Mouse (Mus musculus) inflammation-experienced regulatory T-cells, adult 6 months (primary cell): Measurements from ENCODE around the gene Ppp6r2. TPM values are rescaled to one million over a fixed set of nuclear protein-coding genes. Genes with fewer than 3 reads are reported as not detected.

Experiments
- ATAC-seq: one replicate; pipeline ENCODE4 v1.8.0; 2017
- polyA plus RNA-seq, 3 experiments: library from polyadenylated mRNA; unstranded; fragments of 100-300 nt; shearing (Covaris generic); gene quantifications; one replicate each; pipeline ENCODE4 v1.2.1; 2017

Gene Ppp6r2
- polyA plus RNA-seq, 3 experiments from 2014 or later: 21.5 to 33.7 (median 30.1) TPM

GRCm38 (mm10) chr15:89182328-89182741 is 29.0 kb upstream of the Ppp6r2 start:
- no peak for ATAC-seq

- no peak for ATAC-seq
Measured at GRCm38 (mm10) chr15:89182842-89183241, 28.5 kb upstream of the Ppp6r2 start.

GRCm38 (mm10) chr15:89184141-89184936 is 27.0 kb upstream of the Ppp6r2 start:
- no peak for ATAC-seq

DNA sequence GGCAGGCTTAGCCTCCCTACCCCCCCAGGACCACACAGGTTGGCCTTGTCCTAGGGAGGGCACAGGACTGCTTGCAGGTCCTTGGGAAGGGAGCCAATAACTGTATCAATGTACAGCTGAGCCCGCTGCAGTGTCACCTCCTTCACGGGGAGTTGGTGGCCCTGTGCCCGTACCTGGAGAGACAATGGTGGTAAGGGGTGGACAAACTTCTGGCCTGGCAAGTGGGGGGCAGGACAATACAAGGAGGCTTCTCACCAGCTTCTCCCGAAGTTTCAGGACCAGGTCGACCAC is 26.5 kb upstream of the Ppp6r2 start:
- no peak for ATAC-seq

DNA sequence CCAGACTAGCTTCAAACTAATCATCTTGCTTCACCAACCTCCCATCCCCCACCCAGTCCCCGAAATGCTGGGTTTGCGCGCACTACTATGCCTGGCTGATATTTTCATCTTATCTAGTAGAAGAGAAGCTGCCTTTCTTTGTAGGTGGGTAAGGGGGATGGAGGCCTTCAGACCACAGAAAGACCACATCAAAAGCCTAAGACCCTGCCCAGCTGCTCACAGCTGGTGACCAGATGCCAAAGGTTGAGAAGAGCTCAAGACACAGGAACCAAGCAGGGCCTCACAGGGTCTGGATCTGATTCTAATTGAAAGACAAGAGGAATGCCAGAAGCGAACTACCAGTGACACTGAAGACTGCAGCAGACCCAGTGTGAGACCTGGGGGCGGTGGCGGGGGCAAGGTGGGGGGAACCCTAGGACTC is 16.1 kb upstream of the Ppp6r2 start:
- ATAC-seq: no peak

GRCm38 (mm10) chr15:89195690-89196312 is 15.6 kb upstream of the Ppp6r2 start:
- peak; percentile 77 for ATAC-seq

DNA sequence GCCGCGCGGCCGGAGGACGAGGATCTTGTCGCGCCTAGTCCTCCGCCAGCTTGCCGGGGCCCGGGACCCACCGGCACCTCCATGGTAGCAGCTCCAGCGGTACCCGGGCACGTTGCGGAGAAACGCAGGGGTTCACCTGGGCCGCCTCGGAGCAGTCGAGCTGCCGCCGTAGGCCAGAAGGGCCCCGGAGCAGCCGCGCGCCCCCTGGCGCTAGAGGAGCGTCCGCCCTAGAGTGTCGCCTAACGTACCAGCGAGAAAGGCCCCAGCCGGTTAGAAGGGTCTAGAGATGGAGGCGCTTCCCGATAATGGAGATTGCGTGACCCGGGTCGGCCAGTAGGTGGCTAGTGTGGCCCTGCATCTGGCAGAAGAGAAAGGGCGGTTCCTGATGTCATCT is 15.0 kb upstream of the Ppp6r2 start, which contains the start of gene Dennd6b:
TSS of gene Dennd6b (minus strand) at position 184 of the 394 bp plus-strand sequence.
- ATAC-seq: peak; percentile 97

DNA sequence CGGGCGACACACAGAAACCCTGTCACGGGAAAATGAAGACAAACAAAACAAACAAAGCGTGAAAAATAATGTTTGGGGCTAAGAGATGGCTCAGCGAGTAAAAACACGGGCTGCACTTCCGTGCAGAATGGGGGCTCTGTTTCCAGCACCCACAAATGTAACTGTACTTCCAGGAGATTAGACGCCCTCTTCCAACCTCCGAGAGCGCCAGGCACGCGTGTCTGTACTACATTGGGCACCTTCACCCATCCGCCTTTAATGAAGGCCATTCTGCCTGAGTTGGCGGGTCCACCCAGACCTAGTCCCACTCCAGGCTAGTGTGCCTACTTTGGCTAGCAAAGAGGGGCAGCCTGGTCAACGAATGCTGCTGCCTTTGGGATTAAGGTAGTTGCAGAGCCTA is 14.3 kb upstream of the Ppp6r2 start:
- ATAC-seq: no peak

- ATAC-seq: no peak
Measured at GRCm38 (mm10) chr15:89207457-89207856, 3.9 kb upstream of the Ppp6r2 start.

DNA sequence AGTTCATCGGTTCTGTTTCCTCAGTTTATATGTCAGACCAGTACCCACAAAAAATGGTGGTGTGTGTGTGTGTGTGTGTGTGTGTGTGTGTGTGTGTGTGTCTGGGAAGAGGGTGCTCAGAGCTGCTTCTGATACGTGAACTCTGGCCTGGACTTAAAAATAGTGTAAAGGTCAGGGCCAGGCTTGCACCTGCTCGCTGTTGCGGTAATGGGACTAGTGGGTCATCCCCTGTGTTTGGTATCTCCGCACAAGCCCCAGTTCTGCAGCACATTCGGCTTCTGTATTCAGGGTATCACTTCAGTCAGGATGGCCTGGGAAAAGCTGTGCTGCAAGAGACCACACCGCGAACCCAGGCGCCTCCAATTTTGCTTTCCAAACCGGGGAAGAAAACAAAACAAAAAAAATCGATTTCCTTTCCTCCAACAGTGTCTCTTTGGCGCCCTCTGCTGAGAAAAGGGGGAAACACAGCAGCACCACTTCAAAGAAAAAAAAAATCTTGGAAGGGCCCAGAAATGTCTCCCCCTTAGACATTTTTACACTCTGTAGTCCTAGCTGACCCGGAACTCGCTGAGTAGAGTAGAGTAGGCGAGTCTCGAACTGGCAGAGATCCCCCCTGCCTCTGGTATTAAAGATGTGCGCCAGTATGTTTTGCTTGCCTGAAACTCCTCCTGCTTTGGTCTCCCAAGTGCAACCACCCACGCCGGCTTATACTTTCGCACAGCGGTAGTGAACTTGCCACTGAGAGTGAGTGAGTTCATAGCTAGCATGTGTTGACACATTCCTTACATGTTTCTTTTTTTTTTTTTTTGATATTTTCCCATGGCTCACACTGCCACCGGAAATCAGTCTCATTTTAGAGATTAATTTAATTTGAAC is 1.2 kb upstream of the Ppp6r2 start:
- ATAC-seq: peak; percentile 58

DNA sequence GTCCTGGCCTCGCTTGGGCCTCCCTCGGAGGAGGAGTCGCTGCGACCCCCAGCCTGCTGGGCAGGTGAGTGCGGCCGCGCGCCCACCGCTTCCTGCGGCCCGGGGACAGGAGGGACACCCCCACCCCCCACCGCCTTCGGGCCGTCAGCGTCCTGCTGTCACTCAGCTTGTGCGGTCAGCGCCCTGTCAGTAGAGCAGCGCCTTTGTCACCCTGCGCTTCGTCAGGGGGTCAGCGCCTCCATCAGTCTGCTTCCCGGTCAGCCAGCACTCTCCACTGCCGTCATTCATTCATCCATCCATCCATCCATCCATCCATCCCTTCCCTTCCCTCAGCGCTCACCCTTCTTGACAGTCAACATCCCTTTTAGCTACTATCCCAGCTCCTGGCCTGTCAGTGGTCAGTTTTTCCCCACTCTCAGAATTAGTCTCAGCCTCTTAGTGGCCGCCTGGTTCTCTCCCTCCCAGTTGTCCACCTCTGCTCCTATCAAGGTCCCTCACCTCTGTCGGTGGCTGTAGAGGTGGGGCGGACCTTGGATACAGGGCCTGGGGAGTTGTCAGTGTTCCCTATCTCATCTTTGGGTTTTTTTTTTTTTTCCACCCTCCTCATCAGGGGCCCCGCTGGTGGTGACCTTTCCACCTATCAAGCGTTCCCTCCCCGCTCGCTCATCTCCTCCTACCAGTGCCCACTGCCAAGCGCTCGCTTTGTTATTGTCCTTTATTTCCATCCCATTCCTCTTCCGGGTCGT is 536 bp downstream of the Ppp6r2 start:
- peak; percentile 7 for ATAC-seq

GRCm38 (mm10) chr15:89212495-89212894 is 1.1 kb downstream of the Ppp6r2 start:
- ATAC-seq: no peak

DNA sequence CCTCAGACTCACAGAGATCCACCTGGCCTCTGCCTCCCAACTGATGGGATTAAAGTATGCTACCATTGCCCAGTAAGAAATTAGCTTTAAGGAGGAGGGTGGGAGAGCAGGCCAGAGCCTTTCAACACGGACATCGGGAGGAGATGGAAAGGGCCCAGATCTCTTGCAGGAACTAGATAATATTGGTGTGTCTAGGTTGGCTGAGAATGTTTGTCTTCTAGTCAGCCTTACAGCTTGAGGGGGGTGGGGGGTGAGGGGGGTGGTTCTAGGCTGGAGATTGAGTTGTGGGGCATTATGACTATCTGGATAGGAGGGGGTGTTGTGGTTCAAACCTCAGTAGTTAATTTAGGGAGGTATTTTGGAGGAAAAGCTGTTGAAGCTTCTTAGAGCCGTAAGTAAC is 2.2 kb downstream of the Ppp6r2 start:
- ATAC-seq: no peak

- no peak for ATAC-seq
Measured at GRCm38 (mm10) chr15:89214953-89215352, 3.6 kb downstream of the Ppp6r2 start.

DNA sequence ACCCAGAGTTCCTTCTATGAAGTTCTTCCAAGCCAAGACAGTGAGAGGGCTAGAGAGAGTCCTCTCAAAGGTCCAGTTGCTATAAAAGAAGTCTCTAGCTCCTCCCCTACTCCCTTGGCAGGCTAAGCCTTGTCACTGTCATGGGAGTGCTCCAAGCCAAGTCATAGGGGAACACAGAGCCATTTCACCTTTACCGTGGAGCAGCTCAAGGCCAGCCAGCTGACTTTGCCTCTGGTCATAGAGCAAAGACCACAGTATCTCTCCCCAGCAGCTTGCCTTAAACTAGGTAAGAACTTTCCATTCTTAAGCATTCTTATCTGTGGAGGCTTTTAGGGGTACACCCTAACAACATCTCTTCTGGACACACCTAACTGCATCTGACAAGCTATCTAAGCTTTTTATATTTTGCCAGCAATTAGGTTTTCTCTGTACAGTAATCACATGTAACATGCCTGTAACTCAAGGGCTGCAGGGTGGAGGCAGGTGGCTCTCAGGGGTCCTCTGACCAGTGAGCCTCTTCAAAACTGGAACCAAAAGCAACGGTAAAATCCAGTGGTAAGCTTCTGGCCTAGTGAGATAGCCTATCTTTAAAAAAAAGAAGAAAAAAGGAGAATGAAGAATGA is 4.4 kb downstream of the Ppp6r2 start:
- ATAC-seq: no peak

GRCm38 (mm10) chr15:89233586-89233985 is 22.2 kb downstream of the Ppp6r2 start:
- no peak for ATAC-seq

DNA sequence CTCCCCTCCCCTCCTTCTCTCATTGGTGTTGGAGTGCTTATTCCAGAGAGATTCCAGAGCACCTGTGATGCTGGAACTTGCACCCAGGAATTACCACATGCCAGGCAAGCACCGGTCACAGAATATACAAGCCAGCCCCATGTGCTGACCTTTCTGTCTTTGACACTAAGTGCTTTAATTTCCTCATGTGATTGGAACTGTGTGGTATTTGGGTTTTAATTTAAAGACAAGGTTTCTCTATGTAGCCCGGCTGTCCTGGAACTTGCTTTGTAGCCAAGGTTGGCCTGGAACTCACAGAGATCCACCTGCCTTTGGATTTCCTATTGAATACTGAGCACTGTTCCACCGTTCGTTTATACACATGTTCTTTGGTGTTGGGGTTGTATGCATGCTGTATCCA is 22.7 kb downstream of the Ppp6r2 start:
- ATAC-seq: no peak

DNA sequence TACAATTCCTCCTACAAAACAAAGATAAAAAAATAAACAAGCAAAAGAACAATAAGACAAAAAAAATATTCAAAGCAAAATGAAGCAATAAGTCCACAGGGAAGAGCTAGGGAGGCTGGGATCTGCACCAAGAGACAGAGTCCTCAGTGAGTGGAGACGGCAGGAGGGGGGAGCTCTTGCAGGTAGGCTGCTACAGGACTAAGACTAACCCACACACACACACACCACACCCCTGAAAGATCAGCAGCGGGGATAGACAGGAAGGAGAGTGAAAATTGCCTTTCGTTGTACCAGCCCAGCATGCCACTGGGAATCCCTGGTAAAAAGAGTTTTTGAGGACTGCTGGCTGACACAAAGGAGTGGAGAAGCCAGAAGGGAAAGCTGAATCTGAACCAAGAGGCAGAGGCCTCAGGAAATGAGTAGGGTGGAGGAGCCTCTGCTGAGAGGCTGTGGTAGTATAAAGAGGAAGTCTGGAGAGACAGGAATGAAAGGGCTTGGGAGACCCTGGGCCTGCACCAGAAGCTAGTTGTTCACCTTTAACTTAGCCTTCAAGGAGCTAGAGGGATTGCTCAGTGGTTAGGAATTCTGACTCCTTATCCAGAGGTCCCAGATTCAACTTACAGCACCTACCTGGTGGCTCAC is 28.5 kb downstream of the Ppp6r2 start:
- ATAC-seq: no peak

DNA sequence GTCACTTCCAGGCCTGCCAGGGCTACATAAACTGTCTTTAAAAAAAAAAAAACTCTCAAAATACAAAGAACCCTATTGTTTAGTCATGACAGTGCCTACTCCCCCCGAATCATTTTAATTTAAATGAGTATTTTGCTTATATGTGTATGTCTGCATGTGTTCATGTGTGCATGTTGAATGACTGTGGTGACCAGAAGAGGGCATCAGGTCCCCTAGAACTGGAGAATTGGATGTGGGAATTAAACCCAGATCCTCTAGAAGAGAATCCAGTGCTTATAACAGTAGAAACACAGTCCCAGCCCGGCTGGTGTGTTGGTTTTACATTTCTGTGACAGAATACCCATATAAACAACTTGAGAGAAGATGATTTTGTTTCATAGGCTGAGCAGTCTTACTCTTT is 29.7 kb downstream of the Ppp6r2 start:
- no peak for ATAC-seq

GRCm38 (mm10) chr15:89249063-89249462 is 37.7 kb downstream of the Ppp6r2 start:
- ATAC-seq: no peak

- ATAC-seq: no peak
Measured at GRCm38 (mm10) chr15:89255330-89255729, 44.0 kb downstream of the Ppp6r2 start.

GRCm38 (mm10) chr15:89258997-89259396 is 47.6 kb downstream of the Ppp6r2 start:
- ATAC-seq: no peak
